ENCODE assay signal across 7 mouse cellular contexts in genomic region chr3:127791595-127792561, GRCm38 (mm10). TPM values are rescaled to one million over a fixed set of nuclear protein-coding genes. Genes with fewer than 3 reads are reported as not detected.
DNase-seq lines count a peak whose midpoint lies in the region; ATAC-seq and TF ChIP-seq lines count a peak whose summit lies in the region.

No protein-coding gene starts in this region.

- H3K4me3 ChIP-seq in lung, embryonic 14.5 days (ENCODE audit: low read depth, low read length) = peak overlapping the region; percentile 56
- no peak overlapping the region for H3K4me3 ChIP-seq in embryonic facial prominence, embryonic 14.5 days (ENCODE audit: low read depth, low read length)
- H3K4me3 ChIP-seq in liver, embryonic 13.5 days (replicated peaks) = peak overlapping the region; percentile 87

- TF ChIP-seq CTCF in lung, embryonic 14.5 days (IDR thresholded peaks at IDR 0.05; ENCODE audit: low read depth) = no peak

- 35% methylated on average over 4 of the region's 4 CpGs for WGBS in lung, embryonic 14.5 days
- WGBS in embryonic facial prominence, embryonic 14.5 days = 49% methylated on average over 4 of the region's 4 CpGs
- WGBS in liver, embryonic 13.5 days (ENCODE audit: insufficient replicate concordance) = 13% methylated on average over 4 of the region's 4 CpGs

- H3K27ac ChIP-seq in lung, embryonic 14.5 days (ENCODE audit: low read depth) = no peak overlapping the region
- no peak overlapping the region for H3K27ac ChIP-seq in embryonic facial prominence, embryonic 14.5 days (replicated peaks; ENCODE audit: low read depth, low read length)
- peak overlapping the region; percentile 95 for H3K27ac ChIP-seq in liver, embryonic 13.5 days

- H3K4me2 ChIP-seq in lung, embryonic 14.5 days = peak overlapping the region; percentile 99
- H3K4me2 ChIP-seq in embryonic facial prominence, embryonic 14.5 days (ENCODE audit: low read depth, low read length) = peak overlapping the region; percentile 94
- H3K4me2 ChIP-seq in liver, embryonic 13.5 days = peak overlapping the region; percentile 91

- no peak for ATAC-seq in lung, embryonic 14.5 days (ENCODE audit: insufficient read depth)
- no peak for ATAC-seq in embryonic facial prominence, embryonic 14.5 days (ENCODE audit: low read depth)
- peak; percentile 93 for ATAC-seq in liver, embryonic 13.5 days (ENCODE audit: low read depth)

- no peaks in the 10 kb centered on the region for H3K36me3 ChIP-seq in lung, embryonic 14.5 days (ENCODE audit: insufficient read depth)
- H3K36me3 ChIP-seq in embryonic facial prominence, embryonic 14.5 days (ENCODE audit: control insufficient read depth, insufficient read depth, low read length) = no peaks in the 10 kb centered on the region
- H3K36me3 ChIP-seq in liver, embryonic 13.5 days = peaks cover 19% of the 10 kb centered on the region
- H3K36me3 ChIP-seq in splenic B cell, adult 2 months (ENCODE audit: control insufficient read depth, insufficient read depth, low read length, poor library complexity, severe bottlenecking) = no peaks in the 10 kb centered on the region; the same call in 1 of the 2 replicates

- H3K4me1 ChIP-seq in lung, embryonic 14.5 days (ENCODE audit: insufficient read depth) = no peaks in the 10 kb centered on the region
- H3K4me1 ChIP-seq in embryonic facial prominence, embryonic 14.5 days (ENCODE audit: control insufficient read depth, insufficient read depth, low read length) = peaks cover 12% of the 10 kb centered on the region
- peaks cover 45% of the 10 kb centered on the region for H3K4me1 ChIP-seq in liver, embryonic 13.5 days (replicated peaks)

- intact Hi-C loops in left cerebral cortex, postnatal 25 days (cut with DNase I) = no loop called here

- no peaks in the 10 kb centered on the region; the same call in 1 of the 2 replicates for H3K9me3 ChIP-seq in lung, embryonic 14.5 days (ENCODE audit: low read depth, low read length)
- no peaks in the 10 kb centered on the region for H3K9me3 ChIP-seq in embryonic facial prominence, embryonic 14.5 days (ENCODE audit: control insufficient read depth, low read length)
- H3K9me3 ChIP-seq in liver, embryonic 13.5 days (replicated peaks) = peaks cover 5% of the 10 kb centered on the region; the same call in 1 of the 2 replicates

- H3K27me3 ChIP-seq in lung, embryonic 14.5 days (ENCODE audit: insufficient read depth, low read length) = peaks cover 18% of the 10 kb centered on the region
- H3K27me3 ChIP-seq in embryonic facial prominence, embryonic 14.5 days (replicated peaks; ENCODE audit: control insufficient read depth, insufficient read depth, low read length) = peaks cover 32% of the 10 kb centered on the region
- H3K27me3 ChIP-seq in liver, embryonic 13.5 days = 0 out of 2 replicates have a peak, but pooled peaks cover 7% of the 10 kb centered on the region
- no peaks in the 10 kb centered on the region for H3K27me3 ChIP-seq in splenic B cell, adult 2 months (ENCODE audit: control insufficient read depth, insufficient read depth, low read length, poor library complexity, severe bottlenecking)

- no peak overlapping the region for H3K9ac ChIP-seq in lung, embryonic 14.5 days
- H3K9ac ChIP-seq in embryonic facial prominence, embryonic 14.5 days (ENCODE audit: low read depth, low read length) = no peak overlapping the region
- peak overlapping the region; percentile 93 for H3K9ac ChIP-seq in liver, embryonic 13.5 days

- no peak for DNase-seq in lung, embryonic 14.5 days
- DNase-seq in lung, postnatal 25 days (ENCODE audit: low spot score) = no peak
- no peak for DNase-seq in embryonic facial prominence, embryonic 14.5 days (ENCODE audit: low spot score)
- DNase-seq in liver, embryonic 13.5 days = peak; percentile 70
- peak; percentile 38 for DNase-seq in splenic B cell, adult 2 months (ENCODE audit: low read depth, low spot score)
- no peak for DNase-seq in adipocyte (ENCODE audit: low spot score)
- DNase-seq in left cerebral cortex, postnatal 25 days (ENCODE audit: low spot score in 2 of 2) = no peak

RNA-seq across cellular contexts. Expression of gene Tifa, which starts 2.3 kb away (rescaled TPM):
- polyA plus RNA-seq in lung, embryonic 14.5 days (2014; fragmentation: Nextera tagmentation; extraction: Ambion mirVana) = 4.3 and 6.1 TPM in 2 replicates
- 4.2 and 5.6 TPM in 2 replicates for polyA plus RNA-seq in embryonic facial prominence, embryonic 14.5 days (2014; fragmentation: Nextera tagmentation; extraction: Ambion mirVana)
- 14.2 and 15.6 TPM in 2 replicates for polyA plus RNA-seq in liver, embryonic 13.5 days (2015; fragmentation: Nextera tagmentation; extraction: Ambion mirVana)
- 1 to 10 TPM; 5.5 to 6.0 TPM for total RNA-seq in left cerebral cortex, postnatal 25 days (2021)

RNA-seq across cellular contexts. Expression of gene Alpk1, which starts 11.6 kb away (rescaled TPM):
- 1.3 and 1.5 TPM in 2 replicates for polyA plus RNA-seq in lung, embryonic 14.5 days (2014; fragmentation: Nextera tagmentation; extraction: Ambion mirVana)
- 1.2 and 1.3 TPM in 2 replicates for polyA plus RNA-seq in embryonic facial prominence, embryonic 14.5 days (2014; fragmentation: Nextera tagmentation; extraction: Ambion mirVana)
- polyA plus RNA-seq in liver, embryonic 13.5 days (2015; fragmentation: Nextera tagmentation; extraction: Ambion mirVana) = 0.54 and 0.58 TPM in 2 replicates
- total RNA-seq in left cerebral cortex, postnatal 25 days (2021) = 1 to 10 TPM; 4.4 to 4.6 TPM

RNA-seq across cellular contexts. Expression of gene Ap1ar, which starts 45.4 kb away (rescaled TPM):
- polyA plus RNA-seq in lung, embryonic 14.5 days (2014; fragmentation: Nextera tagmentation; extraction: Ambion mirVana) = 56.5 and 69.5 TPM in 2 replicates
- polyA plus RNA-seq in embryonic facial prominence, embryonic 14.5 days (2014; fragmentation: Nextera tagmentation; extraction: Ambion mirVana) = 36.2 and 40.9 TPM in 2 replicates
- 19.7 and 25.7 TPM in 2 replicates for polyA plus RNA-seq in liver, embryonic 13.5 days (2015; fragmentation: Nextera tagmentation; extraction: Ambion mirVana)
- 10 to 100 TPM; 80.8 to 90.6 TPM for total RNA-seq in left cerebral cortex, postnatal 25 days (2021)

Comparison
In these comparisons a context has a peak if more than half of its experiments do, and no peak if none do; other contexts are left out.
1. DNase-seq: peak in liver, embryonic 13.5 days (single experiment) and splenic B cell, adult 2 months (single experiment); none in lung, embryonic 14.5 days (single experiment), lung, postnatal 25 days (single experiment), embryonic facial prominence, embryonic 14.5 days (single experiment), adipocyte (single experiment) and left cerebral cortex, postnatal 25 days (0 of 2).
2. Peak in every context shown above with its lines, with median percentiles within 50 percentile points of each other: H3K4me2 ChIP-seq.